Mouse (Mus musculus) urinary bladder, postnatal 36 days (tissue): ENCODE measurements around the gene Grin2c.
A peak's percentile ranks its signal among the peaks of the same experiment; 100 is the strongest.

ENCODE experiments used
- DNase-seq, 2 experiments: peaks; one replicate each; pipeline ENCODE4 v3.0.0; 2022; ENCODE audit warnings: low spot score in 2 of 2, mixed read lengths in 1 of 2

Gene Grin2c

GRCm38 (mm10) chr11:115208126-115208525, 58.9 kb downstream of the Grin2c start:
- no peak for DNase-seq

- no peak for DNase-seq
These were observed 64.3 kb downstream of the Grin2c start for GRCm38 (mm10) chr11:115202756-115203155.

- peak; percentile 74 to 81 for DNase-seq
These were observed 64.7 kb downstream of the Grin2c start for GRCm38 (mm10) chr11:115202316-115202715.

- DNase-seq: no peak
These were observed 66.5 kb downstream of the Grin2c start for GRCm38 (mm10) chr11:115200520-115200919.
